Mouse (Mus musculus): ENCODE data around the gene Sec14l3. TPM values are rescaled to one million over a fixed set of nuclear protein-coding genes. Genes with fewer than 3 reads are reported as not detected.

The Sec14l3 gene
- polyA plus RNA-seq, 1 experiment from 2014 or later: not detected

DNA sequence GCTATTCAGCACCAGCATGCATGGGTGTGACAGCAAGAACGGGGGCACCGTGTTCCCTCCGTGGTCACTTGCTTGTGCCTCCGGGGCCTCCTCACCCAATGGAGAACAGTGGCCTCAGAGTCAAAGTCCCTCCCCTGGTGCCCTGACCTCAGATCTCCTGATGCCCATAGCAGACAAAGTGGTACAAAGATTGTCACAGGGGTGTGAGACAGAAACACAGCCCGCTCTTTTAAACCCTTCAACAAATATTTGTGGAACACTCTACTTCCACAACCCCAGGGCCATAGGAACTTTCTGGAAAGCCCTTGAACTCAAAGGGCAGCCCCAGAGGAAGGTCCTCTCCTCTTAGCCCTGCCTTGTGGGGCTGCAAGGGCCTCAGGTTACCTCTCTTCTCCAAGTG is 57.6 kb downstream of the Sec14l3 start:
- Histone ChIP-seq H3K4me3 (ENCODE audit: low read depth, low read length) (no peak overlapping the region), H3K36me3 (ENCODE audit: control insufficient read depth, insufficient read depth, low read length) (no peaks in the 10 kb centered on the region), H3K9ac (ENCODE audit: low read length) (no peak overlapping the region), H3K9me3 (ENCODE audit: control insufficient read depth, low read length) (no peaks in the 10 kb centered on the region), H3K4me1 (ENCODE audit: control insufficient read depth, insufficient read depth, low read length) (no peaks in the 10 kb centered on the region), H3K27ac (replicated peaks; ENCODE audit: low read depth, low read length) (no peak overlapping the region), H3K4me2 (ENCODE audit: low read depth, severe bottlenecking) (no peak overlapping the region), H3K27me3 (ENCODE audit: control insufficient read depth, insufficient read depth, low read length) (0 out of 2 replicates have a peak, but pooled peaks cover 4% of the 10 kb centered on the region)
- WGBS: 84% methylated on average over 5 of the region's 5 CpGs
- ATAC-seq (ENCODE audit: insufficient number of reproducible peaks, low FRiP score, low TSS enrichment, low read depth) (no peak), DNase-seq (ENCODE audit: low spot score) (no peak)

DNA sequence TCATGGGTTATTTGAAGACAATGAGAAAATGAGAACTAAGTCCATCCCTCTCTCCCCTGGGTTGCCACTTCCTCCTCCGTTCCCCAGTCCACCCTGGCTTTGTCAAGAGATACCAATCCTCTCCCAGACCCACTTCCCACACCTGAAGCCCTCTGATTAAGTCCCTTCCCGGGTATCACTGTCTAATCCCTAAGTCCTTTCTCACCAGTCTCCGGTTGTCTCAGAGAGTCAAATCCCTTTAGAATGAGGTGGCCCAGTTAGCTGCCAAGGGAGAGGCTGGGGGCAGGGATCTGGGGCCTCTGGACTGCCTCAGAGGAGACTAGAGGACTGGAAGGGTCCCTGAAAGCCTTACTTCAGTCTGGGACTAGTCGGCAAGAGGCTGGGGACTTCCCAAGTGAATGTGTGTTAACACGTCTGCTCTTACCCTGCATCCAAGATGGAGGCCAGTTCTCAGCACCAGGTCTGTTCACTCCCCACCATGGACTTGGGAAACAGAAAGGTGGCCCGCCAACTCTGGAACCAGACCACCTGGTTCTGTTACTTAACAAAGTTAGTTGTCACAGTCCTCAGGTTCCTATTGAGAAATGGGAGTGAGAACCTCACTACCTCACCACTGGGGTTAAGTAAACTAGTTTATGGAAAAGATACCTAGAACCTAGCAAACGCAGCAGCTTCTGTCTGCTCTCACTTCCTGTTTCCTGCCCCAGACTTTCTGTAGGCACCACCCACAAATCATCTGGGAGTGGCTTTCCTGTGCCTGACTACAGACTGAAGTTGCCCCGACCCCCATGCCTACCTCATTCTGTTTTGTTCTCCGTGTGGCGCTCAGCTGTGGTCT is 58.3 kb downstream of the Sec14l3 start, which contains the start of gene Sec14l2:
TSS of gene Sec14l2 (minus strand) at position 674 of the 838 bp plus-strand sequence.
- Histone ChIP-seq H3K27me3 (ENCODE audit: control insufficient read depth, insufficient read depth, low read length) (0 out of 2 replicates have a peak, but pooled peaks cover 2% of the 10 kb centered on the region), H3K9ac (ENCODE audit: low read length) (no peak within 1 kb of the TSS), H3K4me2 (ENCODE audit: low read depth, severe bottlenecking) (no peak within 1 kb of the TSS), H3K9me3 (ENCODE audit: control insufficient read depth, low read length) (no peaks in the 10 kb centered on the region), H3K4me3 (ENCODE audit: low read depth, low read length) (no peak within 1 kb of the TSS), H3K36me3 (ENCODE audit: control insufficient read depth, insufficient read depth, low read length) (no peaks in the 10 kb centered on the region), H3K4me1 (ENCODE audit: control insufficient read depth, insufficient read depth, low read length) (no peaks in the 10 kb centered on the region), H3K27ac (replicated peaks; ENCODE audit: low read depth, low read length) (no peak within 1 kb of the TSS)
- WGBS: 83% methylated on average over 10 of the region's 10 CpGs
- ATAC-seq (ENCODE audit: insufficient number of reproducible peaks, low FRiP score, low TSS enrichment, low read depth) (no peak), DNase-seq (ENCODE audit: low spot score) (no peak)

DNA sequence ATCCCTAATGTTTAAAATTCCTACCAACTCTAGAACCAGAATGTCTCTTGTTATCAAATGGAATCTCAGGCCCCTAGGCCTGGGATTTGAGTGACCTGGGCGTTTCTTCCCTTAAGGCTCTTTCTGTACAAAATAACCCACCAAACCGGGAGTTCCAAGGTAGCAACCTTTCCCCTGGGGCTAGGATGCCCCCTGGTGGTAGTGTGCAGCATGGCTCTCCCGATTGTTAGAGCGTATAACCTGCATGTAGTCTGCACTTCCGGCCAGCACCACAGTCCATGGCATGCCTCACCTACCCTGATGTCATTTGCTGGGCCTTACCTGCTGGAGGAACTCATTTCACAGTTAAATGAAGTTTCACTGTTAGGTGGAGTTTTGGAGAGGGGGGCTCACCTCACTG is 59.3 kb downstream of the Sec14l3 start:
- no peak overlapping the region for H3K4me3 ChIP-seq (ENCODE audit: low read depth, low read length)
- ATAC-seq (ENCODE audit: insufficient number of reproducible peaks, low FRiP score, low TSS enrichment, low read depth): no peak
- no peaks in the 10 kb centered on the region for H3K27me3 ChIP-seq (ENCODE audit: control insufficient read depth, insufficient read depth, low read length)
- H3K4me1 ChIP-seq (ENCODE audit: control insufficient read depth, insufficient read depth, low read length): no peaks in the 10 kb centered on the region
- no peak overlapping the region for H3K4me2 ChIP-seq (ENCODE audit: low read depth, severe bottlenecking)
- no peaks in the 10 kb centered on the region for H3K36me3 ChIP-seq (ENCODE audit: control insufficient read depth, insufficient read depth, low read length)
- no peak overlapping the region for H3K27ac ChIP-seq (replicated peaks; ENCODE audit: low read depth, low read length)
- WGBS: 60% methylated on average over 5 of the region's 5 CpGs
- peak; percentile 46 for DNase-seq (ENCODE audit: low spot score)
- no peaks in the 10 kb centered on the region for H3K9me3 ChIP-seq (ENCODE audit: control insufficient read depth, low read length)
- H3K9ac ChIP-seq (ENCODE audit: low read length): no peak overlapping the region

DNA sequence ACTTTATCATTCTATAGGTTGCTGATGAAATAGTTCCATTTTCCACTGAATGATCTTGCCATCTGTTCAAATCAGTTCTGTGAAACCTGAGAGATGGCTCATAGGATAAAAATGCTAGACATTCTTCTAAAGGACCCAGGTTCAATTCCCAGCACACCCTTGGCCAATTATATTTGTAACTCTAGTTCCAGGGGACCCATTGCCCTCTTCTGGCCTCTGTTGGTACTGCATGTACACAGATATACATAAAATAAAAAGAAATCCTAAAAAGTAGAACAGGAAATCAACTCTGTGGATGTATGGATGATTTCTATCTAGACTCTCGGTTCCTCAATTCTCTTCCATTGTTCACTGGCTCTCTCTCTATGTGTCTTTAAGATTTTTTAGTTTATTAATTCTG is 62.4 kb downstream of the Sec14l3 start:
- Histone ChIP-seq H3K9me3 (ENCODE audit: control insufficient read depth, low read length) (no peaks in the 10 kb centered on the region), H3K4me1 (ENCODE audit: control insufficient read depth, insufficient read depth, low read length) (no peaks in the 10 kb centered on the region), H3K4me2 (ENCODE audit: low read depth, severe bottlenecking) (no peak overlapping the region), H3K27me3 (ENCODE audit: control insufficient read depth, insufficient read depth, low read length) (no peaks in the 10 kb centered on the region), H3K9ac (ENCODE audit: low read length) (no peak overlapping the region), H3K4me3 (ENCODE audit: low read depth, low read length) (no peak overlapping the region), H3K36me3 (ENCODE audit: control insufficient read depth, insufficient read depth, low read length) (no peaks in the 10 kb centered on the region), H3K27ac (replicated peaks; ENCODE audit: low read depth, low read length) (no peak overlapping the region)
- ATAC-seq (ENCODE audit: insufficient number of reproducible peaks, low FRiP score, low TSS enrichment, low read depth): no peak
- DNase-seq (ENCODE audit: low spot score): no peak
- 98% methylated on average over 1 of the region's 1 CpGs for WGBS

Other genes with a start within 250 kb of the Sec14l3 start
- gene Osbp2, start 200.9 kb upstream of the Sec14l3 start, polyA plus RNA-seq (2014; fragmentation: Nextera tagmentation; extraction: Ambion mirVana): 0.30 and 0.69 TPM in 2 replicates
- gene 4921536K21Rik, start 169.7 kb upstream of the Sec14l3 start, polyA plus RNA-seq (2014; fragmentation: Nextera tagmentation; extraction: Ambion mirVana): 0.33 and 0.47 TPM in 2 replicates
- 13.7 and 14.5 TPM in 2 replicates for gene Dusp18, start 169.6 kb upstream of the Sec14l3 start, polyA plus RNA-seq (2014; fragmentation: Nextera tagmentation; extraction: Ambion mirVana)
- 1.7 and 2.1 TPM in 2 replicates for gene Slc35e4, start 150.2 kb upstream of the Sec14l3 start, polyA plus RNA-seq (2014; fragmentation: Nextera tagmentation; extraction: Ambion mirVana)
- 24.2 and 28.9 TPM in 2 replicates for gene Tcn2, start 132.7 kb upstream of the Sec14l3 start, polyA plus RNA-seq (2014; fragmentation: Nextera tagmentation; extraction: Ambion mirVana)
- gene Pes1, start 100.9 kb upstream of the Sec14l3 start, polyA plus RNA-seq (2014; fragmentation: Nextera tagmentation; extraction: Ambion mirVana): 81.9 and 87.4 TPM in 2 replicates
- not detected in 2 replicates for gene 4930556J24Rik, start 88.1 kb upstream of the Sec14l3 start, polyA plus RNA-seq (2014; fragmentation: Nextera tagmentation; extraction: Ambion mirVana)
- 2.6 and 3.2 TPM in 2 replicates for gene Gal3st1, start 81.2 kb upstream of the Sec14l3 start, polyA plus RNA-seq (2014; fragmentation: Nextera tagmentation; extraction: Ambion mirVana)
- not detected in 2 replicates for gene Sec14l4, start 33.4 kb upstream of the Sec14l3 start, polyA plus RNA-seq (2014; fragmentation: Nextera tagmentation; extraction: Ambion mirVana)
- gene Mtfp1, start 30.6 kb downstream of the Sec14l3 start, polyA plus RNA-seq (2014; fragmentation: Nextera tagmentation; extraction: Ambion mirVana): 8.5 and 10.9 TPM in 2 replicates
- gene Sec14l2, start 58.6 kb downstream of the Sec14l3 start, polyA plus RNA-seq (2014; fragmentation: Nextera tagmentation; extraction: Ambion mirVana): 1.9 and 2.2 TPM in 2 replicates
- 24.3 and 28.9 TPM in 2 replicates for gene Rnf215, start 70.4 kb downstream of the Sec14l3 start, polyA plus RNA-seq (2014; fragmentation: Nextera tagmentation; extraction: Ambion mirVana)
- gene Ccdc157, start 95.5 kb downstream of the Sec14l3 start, polyA plus RNA-seq (2014; fragmentation: Nextera tagmentation; extraction: Ambion mirVana): 4.3 and 4.7 TPM in 2 replicates
- gene Sf3a1, start 95.5 kb downstream of the Sec14l3 start, polyA plus RNA-seq (2014; fragmentation: Nextera tagmentation; extraction: Ambion mirVana): 98.3 and 112 TPM in 2 replicates
- gene Tbc1d10a, start 121.9 kb downstream of the Sec14l3 start, polyA plus RNA-seq (2014; fragmentation: Nextera tagmentation; extraction: Ambion mirVana): 20.5 and 25.0 TPM in 2 replicates
- 1.1 and 1.5 TPM in 2 replicates for gene Castor1, start 153.4 kb downstream of the Sec14l3 start, polyA plus RNA-seq (2014; fragmentation: Nextera tagmentation; extraction: Ambion mirVana)
- not detected in 2 replicates for gene Osm, start 171.6 kb downstream of the Sec14l3 start, polyA plus RNA-seq (2014; fragmentation: Nextera tagmentation; extraction: Ambion mirVana)
- gene Lif, start 192.7 kb downstream of the Sec14l3 start, polyA plus RNA-seq (2014; fragmentation: Nextera tagmentation; extraction: Ambion mirVana): 0.04 and 0.05 TPM in 2 replicates

Data from limb, embryonic 11.5 days (tissue).